Mouse (Mus musculus): ENCODE data around the gene Phip.

Phip gene

GRCm38 (mm10) chr9:82975342-82976215 is at the start of gene Phip:
TSS of gene Phip (minus strand) at chr9:82975516.
- DNase-seq (ENCODE audit: low spot score): peak; percentile 94

- DNase-seq (ENCODE audit: low spot score): no peak
These were observed 48.4 kb upstream of the Phip start for GRCm38 (mm10) chr9:83023724-83024123.

GRCm38 (mm10) chr9:83014516-83014915 is 39.2 kb upstream of the Phip start:
- no peak for DNase-seq (ENCODE audit: low spot score)

- DNase-seq (ENCODE audit: low spot score): no peak
These were observed 33.0 kb upstream of the Phip start for GRCm38 (mm10) chr9:83008306-83008705.

- DNase-seq (ENCODE audit: low spot score): no peak
These were observed 26.0 kb upstream of the Phip start for GRCm38 (mm10) chr9:83001342-83001741.

- peak; percentile 22 for DNase-seq (ENCODE audit: low spot score)
These were observed 22.6 kb upstream of the Phip start for GRCm38 (mm10) chr9:82997765-82998500.

GRCm38 (mm10) chr9:82976936-82977335 is 1.6 kb upstream of the Phip start:
- DNase-seq (ENCODE audit: low spot score): peak; percentile 52

GRCm38 (mm10) chr9:82976219-82976618 is 903 bp upstream of the Phip start:
- peak; percentile 51 for DNase-seq (ENCODE audit: low spot score)

GRCm38 (mm10) chr9:82974962-82975341 is 364 bp downstream of the Phip start:
- DNase-seq (ENCODE audit: low spot score): no peak

GRCm38 (mm10) chr9:82974187-82974861 is 992 bp downstream of the Phip start:
- peak; percentile 88 for DNase-seq (ENCODE audit: low spot score)

- DNase-seq (ENCODE audit: low spot score): peak; percentile 32
These were observed 1.9 kb downstream of the Phip start for GRCm38 (mm10) chr9:82973321-82973892.

- DNase-seq (ENCODE audit: low spot score): no peak
These were observed 3.9 kb downstream of the Phip start for GRCm38 (mm10) chr9:82971433-82971832.

GRCm38 (mm10) chr9:82967076-82967621 is 8.2 kb downstream of the Phip start:
- DNase-seq (ENCODE audit: low spot score): no peak

GRCm38 (mm10) chr9:82963981-82964380 is 11.3 kb downstream of the Phip start:
- no peak for DNase-seq (ENCODE audit: low spot score)

GRCm38 (mm10) chr9:82961352-82961751 is 14.0 kb downstream of the Phip start:
- no peak for DNase-seq (ENCODE audit: low spot score)

- no peak for DNase-seq (ENCODE audit: low spot score)
These were observed 20.0 kb downstream of the Phip start for GRCm38 (mm10) chr9:82955267-82955666.

GRCm38 (mm10) chr9:82952330-82952729 is 23.0 kb downstream of the Phip start:
- DNase-seq (ENCODE audit: low spot score): no peak

- DNase-seq (ENCODE audit: low spot score): no peak
These were observed 23.8 kb downstream of the Phip start for GRCm38 (mm10) chr9:82951435-82952004.

- DNase-seq (ENCODE audit: low spot score): no peak
These were observed 68.1 kb downstream of the Phip start for GRCm38 (mm10) chr9:82907246-82907645.

GRCm38 (mm10) chr9:82888645-82889044 is 86.7 kb downstream of the Phip start:
- no peak for DNase-seq (ENCODE audit: low spot score)

- peak; percentile 42 for DNase-seq (ENCODE audit: low spot score)
These were observed 91.1 kb downstream of the Phip start for GRCm38 (mm10) chr9:82884177-82884576.

- DNase-seq (ENCODE audit: low spot score): no peak
These were observed 98.2 kb downstream of the Phip start for GRCm38 (mm10) chr9:82877078-82877477.

Data from retina, embryonic 14.5 days (tissue).